Mouse (Mus musculus) ES-E14 (cell line): ENCODE data around the gene Mib2. TPM values are rescaled to one million over a fixed set of nuclear protein-coding genes. Genes with fewer than 3 reads are reported as not detected.

ENCODE experiments used
- DNase-seq: peaks from one replicate; pipeline ENCODE4 v3.0.0-alpha.2; 2013; ENCODE audit warnings: low read depth, low spot score
- H3K27ac ChIP-seq: 2 replicates; pipeline ENCODE4 v1.5.1; 2012; ENCODE audit warnings: low read depth, mild to moderate bottlenecking, low read length, moderate library complexity, mixed read lengths; ENCODE audit not compliant: poor library complexity, insufficient read depth, severe bottlenecking
- H3K36me3 ChIP-seq: 2 replicates; pipeline ENCODE4 v1.6.1; 2012; ENCODE audit warnings: mild to moderate bottlenecking, low read length, moderate library complexity, mixed read lengths; ENCODE audit not compliant: control insufficient read depth, poor library complexity, insufficient read depth, severe bottlenecking
- H3K4me1 ChIP-seq, 2 experiments: fragments of 150-350 bp in 1 of 2; sonication (generic) in 1 of 2; 2 replicates each; pipeline ENCODE4 v1.6.1; 2012; ENCODE audit warnings: low read length in 2 of 2, mild to moderate bottlenecking in 1 of 2, mixed read lengths in 1 of 2; ENCODE audit not compliant: control insufficient read depth in 2 of 2, insufficient read depth in 2 of 2, poor library complexity in 1 of 2
- H3K4me3 ChIP-seq, 2 experiments: fragments of 150-350 bp in 1 of 2; sonication (generic) in 1 of 2; 2 replicates each; pipeline ENCODE4 v1.5.1; 2012; ENCODE audit warnings: low read length in 2 of 2, low read depth in 1 of 2, mild to moderate bottlenecking in 1 of 2, mixed read lengths in 1 of 2; ENCODE audit not compliant: insufficient read depth in 1 of 2, poor library complexity in 1 of 2, severe bottlenecking in 1 of 2
- H3K9ac ChIP-seq: 2 replicates; pipeline ENCODE4 v1.6.1; 2012; ENCODE audit warnings: low read depth, mild to moderate bottlenecking, low read length, mixed read lengths; ENCODE audit not compliant: poor library complexity, insufficient read depth, severe bottlenecking
- H3K9me3 ChIP-seq: fragments of 150-350 bp; sonication (generic); 2 replicates; pipeline ENCODE4 v1.6.1; 2012; ENCODE audit warnings: low read depth, mild to moderate bottlenecking, low read length; ENCODE audit not compliant: control insufficient read depth, insufficient read depth
- CHD2 ChIP-seq: IDR thresholded peaks from 2 replicates; pipeline ENCODE4 v1.6.1; 2014; ENCODE audit warnings: mild to moderate bottlenecking, low read depth, low read length, inconsistent platforms
- HCFC1 ChIP-seq: IDR thresholded peaks from 2 replicates; pipeline ENCODE4 v1.6.1; 2012; ENCODE audit warnings: low read length, inconsistent platforms, borderline replicate concordance; ENCODE audit not compliant: insufficient read depth
- MAFK ChIP-seq: IDR thresholded peaks from 2 replicates; pipeline ENCODE4 v1.6.1; 2014; ENCODE audit warnings: mild to moderate bottlenecking, low read depth, low read length, inconsistent platforms; ENCODE audit not compliant: insufficient read depth
- ZC3H11A ChIP-seq: IDR thresholded peaks from 2 replicates; pipeline ENCODE4 v1.6.1; 2012; ENCODE audit warnings: low read depth, mild to moderate bottlenecking, inconsistent platforms, low read length, borderline replicate concordance
- ZNF384 ChIP-seq: IDR thresholded peaks from 2 replicates; pipeline ENCODE4 v1.6.1; 2012; ENCODE audit warnings: low read depth, low read length, inconsistent platforms
- in situ Hi-C, 2 experiments: fragments of 600-800 bp; cut with MboI; formaldehyde crosslinking; loops; one replicate each; pipeline ENCODE4 v1.15.1; 2025; ENCODE audit warnings: low sequenced_read_pairs in 2 of 2, inconsistent platforms in 1 of 2; ENCODE audit not compliant: unreplicated experiment in 2 of 2
- total RNA-seq: library from RNA; depleted of rRNA; stranded (reverse); fragments of 300-350 nt; gene quantifications from 2 replicates; pipeline ENCODE4 v1.2.3, GENCODE M21; 2012; rRNA removed

Mib2 gene
- total RNA-seq, 1 experiment = 55.3 TPM

DNA sequence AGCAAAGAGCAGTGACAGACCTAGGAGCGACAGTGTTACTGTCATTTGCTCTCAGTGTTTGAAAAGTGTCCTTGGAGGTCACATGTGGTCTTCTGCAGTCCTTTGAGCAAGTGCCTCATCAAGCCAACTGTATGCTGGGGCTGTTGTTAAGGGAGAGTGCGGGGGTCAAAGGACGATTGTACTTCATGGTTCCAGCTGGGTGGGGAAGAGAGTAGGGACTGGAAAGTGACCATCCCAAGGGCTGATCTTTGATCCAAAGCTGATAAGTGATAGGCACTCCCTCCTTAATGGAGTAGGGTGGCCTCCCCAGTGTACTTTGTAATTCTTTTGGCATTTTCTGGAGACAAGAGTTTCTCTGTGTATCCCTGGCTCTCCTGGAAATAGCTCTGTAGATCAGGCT, 57.1 kb downstream of the Mib2 start:
- Histone ChIP-seq H3K4me3 (no peak overlapping the region), H3K9ac (no peak overlapping the region), H3K9me3 (no peaks in the 10 kb centered on the region), H3K36me3 (peaks cover 22% of the 10 kb centered on the region), H3K27ac (no peak overlapping the region), H3K4me1 (no peaks in the 10 kb centered on the region)
- TF ChIP-seq HCFC1 (no peak), MAFK (no peak), ZNF384 (no peak), CHD2 (no peak), ZC3H11A (no peak)
- no peak for DNase-seq
- in situ Hi-C loops = no loop called here

DNA sequence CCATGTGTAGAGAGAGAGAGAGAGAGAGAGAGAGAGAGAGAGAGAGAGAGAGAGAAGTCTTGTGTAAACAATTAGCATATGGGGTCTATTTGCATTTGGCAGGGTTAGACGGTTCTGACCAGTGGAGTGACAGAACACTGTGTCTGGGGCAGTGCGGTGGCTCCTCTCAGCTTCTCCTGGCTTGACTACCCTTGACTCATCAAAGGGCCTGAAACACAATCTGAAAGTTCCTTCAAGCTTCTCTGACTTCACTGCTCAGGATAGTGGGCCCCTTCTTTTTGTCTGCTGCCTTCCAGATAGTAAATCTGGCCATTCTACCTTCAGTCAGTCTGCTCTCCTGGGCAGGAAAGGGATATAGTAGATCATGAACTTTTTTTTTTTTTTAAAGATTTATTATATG, 62.2 kb downstream of the Mib2 start:
- no peaks in the 10 kb centered on the region for H3K4me1 ChIP-seq
- TF ChIP-seq HCFC1 (no peak), CHD2 (no peak), MAFK (no peak), ZNF384 (no peak)
- in situ Hi-C loops = no loop called here

DNA sequence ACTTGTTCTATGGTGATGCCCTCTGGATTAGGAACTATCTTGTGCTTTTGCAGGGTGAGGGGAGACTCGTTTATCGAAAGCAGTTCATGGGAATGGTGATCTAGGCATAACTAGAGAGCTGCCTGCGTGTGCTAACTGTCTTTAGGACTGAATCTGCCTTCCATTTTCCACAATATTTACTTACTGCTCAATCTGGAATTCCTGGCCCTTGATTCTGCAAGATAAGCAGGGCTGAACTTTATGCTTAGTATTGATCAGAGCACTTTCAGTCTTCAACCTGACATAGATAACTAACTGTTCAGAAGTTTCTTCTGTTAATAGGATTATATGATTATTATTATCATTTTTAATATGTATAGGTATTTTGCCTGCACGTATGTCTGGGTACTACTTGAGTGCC, 63.9 kb downstream of the Mib2 start:
- in situ Hi-C loops = no loop called here
- DNase-seq = no peak
- Histone ChIP-seq H3K27ac (no peak overlapping the region), H3K9me3 (no peaks in the 10 kb centered on the region), H3K4me1 (no peaks in the 10 kb centered on the region), H3K9ac (no peak overlapping the region), H3K4me3 (no peak overlapping the region), H3K36me3 (peaks cover 13% of the 10 kb centered on the region)
- TF ChIP-seq CHD2 = no peak
- TF ChIP-seq MAFK = no peak
- no peak for TF ChIP-seq ZC3H11A
- no peak for TF ChIP-seq HCFC1
- no peak for TF ChIP-seq ZNF384

More for the DNA sequence above, 62.2 kb downstream of the Mib2 start:
- no peaks in the 10 kb centered on the region for H3K9me3 ChIP-seq
- H3K4me3 ChIP-seq = no peak overlapping the region
- no peak for DNase-seq
- H3K27ac ChIP-seq = no peak overlapping the region
- peaks cover 19% of the 10 kb centered on the region for H3K36me3 ChIP-seq
- H3K9ac ChIP-seq = no peak overlapping the region

Other genes starting within 250 kb of the Mib2 start
- gene Tmem52, start 200.1 kb downstream of the Mib2 start, total RNA-seq = 0.58 and 0.67 TPM in 2 replicates
- gene Gnb1, start 177.8 kb downstream of the Mib2 start, total RNA-seq = 134 and 156 TPM in 2 replicates
- 73.5 and 88.5 TPM in 2 replicates for gene Nadk, start 106.8 kb downstream of the Mib2 start, total RNA-seq
- 25.5 and 33.5 TPM in 2 replicates for gene Slc35e2, start 67.8 kb downstream of the Mib2 start, total RNA-seq
- gene Cdk11b, start 44.3 kb downstream of the Mib2 start, total RNA-seq = 45.7 and 50.1 TPM in 2 replicates
- not detected in 2 replicates for gene Gm10563, start 23.8 kb downstream of the Mib2 start, total RNA-seq
- 12.1 and 19.0 TPM in 2 replicates for gene Mmp23, start 15.8 kb downstream of the Mib2 start, total RNA-seq
- 10.0 and 22.1 TPM in 2 replicates for gene Fndc10, start 25.1 kb upstream of the Mib2 start, total RNA-seq
- 125 and 129 TPM in 2 replicates for gene Ssu72, start 35.6 kb upstream of the Mib2 start, total RNA-seq
- gene Tmem240, start 65.6 kb upstream of the Mib2 start, total RNA-seq = 0.22 and 0.58 TPM in 2 replicates
- gene Atad3a, start 91.9 kb upstream of the Mib2 start, total RNA-seq = 169 and 267 TPM in 2 replicates
- gene Vwa1, start 105.5 kb upstream of the Mib2 start, total RNA-seq = 4.6 and 10.6 TPM in 2 replicates
- gene Tmem88b, start 116.7 kb upstream of the Mib2 start, total RNA-seq = 0.09 and 0.11 TPM in 2 replicates
- gene Ankrd65, start 121.2 kb upstream of the Mib2 start, total RNA-seq = 0.49 and 0.74 TPM in 2 replicates
- gene Mrpl20, start 133.7 kb upstream of the Mib2 start, total RNA-seq = 114 and 157 TPM in 2 replicates
- 103 and 171 TPM in 2 replicates for gene Ccnl2, start 143.3 kb upstream of the Mib2 start, total RNA-seq
- 156 and 162 TPM in 2 replicates for gene Aurkaip1, start 162.1 kb upstream of the Mib2 start, total RNA-seq
- 14.2 and 14.4 TPM in 2 replicates for gene Mxra8, start 170.5 kb upstream of the Mib2 start, total RNA-seq
- 49.8 and 88.0 TPM in 2 replicates for gene Dvl1, start 178.2 kb upstream of the Mib2 start, total RNA-seq
- gene Tas1r3, start 194.2 kb upstream of the Mib2 start, total RNA-seq = 0.40 and 0.58 TPM in 2 replicates
- 9.7 and 10.1 TPM in 2 replicates for gene Cptp, start 200.2 kb upstream of the Mib2 start, total RNA-seq
- 106 and 119 TPM in 2 replicates for gene Ints11, start 200.3 kb upstream of the Mib2 start, total RNA-seq
- gene Pusl1, start 222.6 kb upstream of the Mib2 start, total RNA-seq = 62.2 and 104 TPM in 2 replicates
- gene Acap3, start 222.6 kb upstream of the Mib2 start, total RNA-seq = 17.1 and 32.0 TPM in 2 replicates